Mouse (Mus musculus): ENCODE results near the gene Ppcs. TPM values are rescaled to one million over a fixed set of nuclear protein-coding genes. Genes with fewer than 3 reads are reported as not detected.

Ppcs gene
- 8.0 and 8.6 TPM in 2 replicates for total RNA-seq (2015)
- 7.2 and 7.6 TPM in 2 replicates for total RNA-seq (2017)

- peak; percentile 90 for ATAC-seq (ENCODE audit: poor library complexity, severe bottlenecking)
Observed at GRCm38 (mm10) chr4:119422294-119422964, at the start of gene Ppcs, which contains the start of gene Zmynd12. Gene Ppcs, minus strand, starts transcription at chr4:119422420. Gene Zmynd12, plus strand, starts transcription at chr4:119422814.

- no peak for ATAC-seq (ENCODE audit: poor library complexity, severe bottlenecking)
Observed at GRCm38 (mm10) chr4:119467720-119468380, 45.6 kb upstream of the Ppcs start.

DNA sequence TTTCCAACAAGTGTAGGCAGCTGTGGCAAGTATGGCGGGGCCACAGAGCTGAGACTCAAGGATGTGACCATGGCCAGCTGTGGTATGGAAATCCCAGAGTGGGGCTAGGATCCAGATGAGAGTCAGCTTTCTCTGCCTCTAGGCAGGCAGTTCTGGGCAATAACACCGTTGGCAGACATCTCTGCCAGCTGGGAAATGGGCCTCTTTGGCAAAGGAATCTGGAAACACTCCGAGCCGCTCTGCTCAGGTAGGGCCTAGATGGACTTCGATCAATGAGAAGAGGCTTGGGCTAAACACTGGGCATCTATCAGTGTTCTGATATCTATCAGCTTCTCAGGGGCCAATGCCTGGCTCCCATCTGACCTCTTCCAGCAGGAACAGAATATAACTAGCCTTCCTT is 43.6 kb upstream of the Ppcs start:
- no peak for ATAC-seq (ENCODE audit: poor library complexity, severe bottlenecking)

GRCm38 (mm10) chr4:119463756-119464419 is 41.7 kb upstream of the Ppcs start:
- peak; percentile 79 for ATAC-seq (ENCODE audit: poor library complexity, severe bottlenecking)

- 0 out of 2 replicates have a peak, but pooled peaks have one; percentile 23 for ATAC-seq (ENCODE audit: poor library complexity, severe bottlenecking)
Observed at GRCm38 (mm10) chr4:119462858-119463755, 40.9 kb upstream of the Ppcs start.

GRCm38 (mm10) chr4:119462457-119462856 is 40.2 kb upstream of the Ppcs start:
- peak; percentile 51 for ATAC-seq (ENCODE audit: poor library complexity, severe bottlenecking)

DNA sequence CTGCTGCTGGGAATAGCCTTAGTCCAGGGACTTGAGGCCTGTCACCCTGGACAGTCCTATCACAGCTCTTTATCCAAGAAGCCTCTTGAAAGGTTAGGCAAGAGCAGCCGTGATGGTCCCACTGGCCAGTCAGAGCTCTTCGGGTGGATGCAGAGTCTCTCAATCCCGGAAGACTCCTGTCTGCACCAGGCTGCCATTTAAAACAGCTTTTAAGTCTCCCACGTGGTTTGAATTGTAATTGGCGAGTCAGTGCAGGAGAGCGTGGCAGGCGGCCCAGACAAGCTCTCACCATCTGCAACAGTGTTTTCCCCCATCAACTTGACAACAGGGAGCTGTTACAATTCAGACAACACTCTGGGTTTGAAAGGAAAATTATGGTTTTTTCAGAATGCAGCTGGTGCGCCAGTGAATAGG is 38.5 kb upstream of the Ppcs start:
- no peak for ATAC-seq (ENCODE audit: poor library complexity, severe bottlenecking)

DNA sequence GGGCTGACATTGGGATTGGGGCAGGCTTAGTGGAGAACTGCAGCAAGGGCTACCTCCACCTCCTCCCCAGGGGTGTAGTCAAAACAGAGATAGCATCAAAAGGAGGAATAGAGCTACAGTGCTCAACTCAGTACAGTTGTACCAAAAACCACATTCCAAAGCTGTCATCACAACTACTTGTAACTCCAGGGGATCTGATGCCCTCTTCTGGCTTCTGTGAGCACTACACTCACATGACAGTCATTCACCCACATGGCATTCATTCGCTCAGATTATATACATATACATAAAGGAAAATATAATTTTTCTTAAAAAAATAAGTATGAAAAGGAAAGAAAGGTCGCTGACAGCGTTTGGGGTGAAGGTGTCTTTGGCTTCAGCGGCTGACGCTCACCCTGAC is 38.1 kb upstream of the Ppcs start:
- ATAC-seq (ENCODE audit: poor library complexity, severe bottlenecking) = no peak

- no peak for ATAC-seq (ENCODE audit: poor library complexity, severe bottlenecking)
Observed at GRCm38 (mm10) chr4:119453533-119453932, 31.3 kb upstream of the Ppcs start.

DNA sequence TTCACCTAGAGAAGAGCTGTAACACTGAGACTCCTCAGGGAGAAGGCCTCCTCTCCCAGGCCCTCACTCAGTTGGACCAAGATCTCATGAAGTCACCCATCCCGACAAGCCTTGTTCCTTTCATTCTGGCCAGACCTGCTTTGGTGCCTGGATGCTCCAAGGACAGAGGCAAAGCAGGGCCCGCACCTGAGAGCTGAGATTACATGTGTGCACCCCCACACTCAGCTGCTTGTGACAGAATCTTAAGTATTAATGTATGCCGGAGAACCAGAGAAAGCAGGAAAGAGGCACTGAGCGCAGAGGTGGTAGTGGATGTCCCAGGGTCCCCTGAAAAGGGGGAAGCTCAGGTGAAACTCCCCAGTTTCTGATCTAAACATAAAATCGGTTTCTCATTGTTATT is 30.9 kb upstream of the Ppcs start:
- no peak for ATAC-seq (ENCODE audit: poor library complexity, severe bottlenecking)

GRCm38 (mm10) chr4:119450436-119450835 is 28.2 kb upstream of the Ppcs start:
- no peak for ATAC-seq (ENCODE audit: poor library complexity, severe bottlenecking)

DNA sequence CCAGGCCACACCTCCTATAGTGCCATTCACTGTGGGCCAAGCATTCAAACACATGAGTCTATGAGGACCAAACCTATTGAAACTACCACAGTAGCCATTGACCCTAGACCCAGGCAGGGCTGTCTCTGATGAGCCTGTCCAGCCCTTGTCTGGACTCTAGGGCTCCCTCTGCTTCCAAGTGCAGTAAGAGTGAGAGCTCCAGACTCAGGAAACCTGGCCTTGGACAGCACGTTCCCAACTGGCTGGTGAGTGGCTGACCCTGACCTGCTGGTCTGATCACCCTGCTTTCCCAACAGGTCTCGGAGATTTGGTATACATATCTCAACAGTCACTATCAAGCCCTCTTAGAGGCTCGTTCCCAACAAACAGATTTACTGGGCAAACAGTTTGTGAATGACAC is 25.6 kb upstream of the Ppcs start:
- ATAC-seq (ENCODE audit: poor library complexity, severe bottlenecking) = no peak

DNA sequence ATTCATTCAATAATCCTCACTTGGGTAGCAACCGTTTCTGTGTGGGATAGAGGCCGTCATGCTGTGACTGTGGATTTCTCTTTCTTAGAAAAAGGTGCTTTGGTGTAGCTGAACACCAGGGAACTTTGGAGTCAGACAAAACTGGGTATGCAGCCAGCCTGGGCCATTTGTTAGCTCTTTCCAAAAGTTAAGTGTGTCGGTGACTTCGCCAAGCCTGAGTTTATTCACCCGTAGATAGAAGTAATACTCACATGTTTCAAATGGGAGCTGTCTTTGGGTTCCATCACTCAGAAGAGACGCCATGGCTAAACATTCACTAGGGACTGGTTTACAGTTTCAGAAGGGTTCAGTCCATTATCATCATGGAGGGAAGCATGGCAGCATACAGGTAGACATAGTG is 25.0 kb upstream of the Ppcs start:
- ATAC-seq (ENCODE audit: poor library complexity, severe bottlenecking) = no peak

GRCm38 (mm10) chr4:119442539-119442938 is 20.3 kb upstream of the Ppcs start:
- no peak for ATAC-seq (ENCODE audit: poor library complexity, severe bottlenecking)

GRCm38 (mm10) chr4:119441836-119442235 is 19.6 kb upstream of the Ppcs start:
- no peak for ATAC-seq (ENCODE audit: poor library complexity, severe bottlenecking)

- ATAC-seq (ENCODE audit: poor library complexity, severe bottlenecking) = no peak
Observed at GRCm38 (mm10) chr4:119437936-119438335, 15.7 kb upstream of the Ppcs start.

- peak; percentile 92 for ATAC-seq (ENCODE audit: poor library complexity, severe bottlenecking)
Observed at GRCm38 (mm10) chr4:119430678-119431077, 8.5 kb upstream of the Ppcs start.

DNA sequence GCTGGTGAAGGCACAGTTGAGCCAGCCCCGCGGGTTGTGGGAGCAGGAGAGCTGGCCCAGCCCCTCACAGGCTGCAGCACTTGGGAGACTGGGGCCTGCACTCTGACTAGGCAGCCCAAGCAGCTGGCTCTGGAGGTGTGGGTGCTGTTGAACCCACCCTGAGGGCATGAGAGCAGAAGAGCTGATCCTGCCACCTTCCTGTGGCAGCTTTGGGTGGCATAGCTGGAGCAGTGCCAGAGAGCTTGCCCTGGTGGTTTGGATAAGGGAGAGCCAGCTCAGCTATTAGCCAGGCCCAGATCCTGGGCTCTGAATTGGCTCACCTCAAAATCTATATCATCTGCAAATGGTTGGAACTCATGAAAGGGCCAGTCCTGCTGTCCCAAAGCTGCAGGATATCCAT is 5.5 kb upstream of the Ppcs start:
- no peak for ATAC-seq (ENCODE audit: poor library complexity, severe bottlenecking)

DNA sequence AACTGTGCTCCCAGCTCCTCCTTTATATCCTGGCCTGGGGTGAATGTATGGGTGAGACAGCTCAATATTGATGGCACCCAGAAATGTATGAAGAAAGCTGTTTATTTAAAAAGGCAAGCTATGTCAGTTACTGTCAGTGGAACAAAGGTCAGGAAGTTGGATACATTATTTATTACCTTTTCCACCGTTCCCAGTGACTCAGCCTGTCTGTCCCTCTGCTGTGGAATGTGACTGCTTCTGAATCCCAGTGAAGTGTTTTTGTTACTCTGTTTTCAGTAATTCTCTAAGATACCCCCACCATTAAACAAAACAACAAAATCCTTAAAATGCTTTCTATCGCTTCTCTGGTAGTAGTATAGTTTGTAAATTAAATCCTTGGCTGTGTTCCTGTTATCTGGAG is 3.4 kb upstream of the Ppcs start:
- ATAC-seq (ENCODE audit: poor library complexity, severe bottlenecking) = no peak

DNA sequence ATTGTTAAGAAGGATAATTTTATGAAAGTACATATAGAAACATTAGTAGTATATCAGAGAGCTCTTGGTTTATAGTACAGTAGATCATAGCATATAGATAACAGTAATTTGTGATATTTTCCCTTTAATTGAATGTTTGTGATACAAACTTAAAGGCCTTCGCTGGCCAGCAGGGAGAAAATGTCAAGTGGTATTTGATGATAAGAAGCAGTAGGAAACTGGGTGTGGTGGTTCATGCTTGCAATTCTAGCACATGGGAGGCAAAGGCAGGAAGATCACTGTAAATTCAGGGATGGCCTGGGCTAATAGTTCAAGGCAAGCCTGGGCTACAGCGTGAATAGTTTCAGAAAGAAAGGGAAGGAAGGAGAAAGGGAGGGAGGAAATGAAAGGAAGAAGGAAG is 2.9 kb upstream of the Ppcs start:
- no peak for ATAC-seq (ENCODE audit: poor library complexity, severe bottlenecking)

- ATAC-seq (ENCODE audit: poor library complexity, severe bottlenecking) = peak; percentile 33
Observed at GRCm38 (mm10) chr4:119421921-119422293, 313 bp downstream of the Ppcs start.

Measured in megakaryocyte, adult 5-6 weeks (primary cell).